Mouse (Mus musculus) liver, embryonic 14.5 days (tissue): ENCODE results near the gene Vwa1.

Source experiments
- CTCF ChIP-seq: IDR thresholded peaks from 2 replicates; pipeline ENCODE4 v1.5.1; 2016; ENCODE audit warnings: antibody characterized with exemption, low read depth, control low read depth
- EP300 ChIP-seq: IDR thresholded peaks from 2 replicates; pipeline ENCODE4 v1.6.1; 2016; ENCODE audit warnings: antibody characterized with exemption, low read depth

DNA sequence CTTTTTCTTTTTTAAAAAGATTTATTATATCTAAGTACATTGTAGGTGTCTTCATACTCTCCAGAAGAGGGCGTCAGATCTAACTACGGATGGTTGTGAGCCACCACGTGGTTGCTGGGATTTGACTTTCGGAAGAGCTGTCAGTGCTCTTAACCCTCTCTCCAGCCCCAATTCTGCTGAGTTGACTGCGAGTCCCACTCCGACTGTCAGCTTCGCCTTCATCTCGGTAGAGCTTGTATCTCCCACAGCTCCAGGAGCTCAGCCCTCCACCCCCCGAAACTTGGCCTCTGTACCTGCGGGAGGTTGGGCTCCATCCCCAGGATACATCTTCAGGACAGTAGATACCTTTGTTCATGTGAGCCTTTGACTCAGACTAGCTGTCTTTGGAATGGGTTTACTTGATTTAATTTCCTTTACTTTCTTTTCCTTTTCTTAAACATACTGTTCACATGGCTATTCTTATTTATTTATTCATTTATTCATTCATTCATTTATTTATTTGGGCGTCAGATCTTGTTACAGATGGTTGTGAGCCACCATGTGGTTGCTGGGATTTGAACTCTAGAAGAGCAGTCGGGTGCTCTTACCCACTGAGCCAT is 28.3 kb upstream of the Vwa1 start, which contains the start of gene Mrpl20:
- peak; percentile 44 for TF ChIP-seq CTCF
- TF ChIP-seq EP300: no peak
